Mouse (Mus musculus): ENCODE data around the gene Cox20. TPM values are rescaled to one million over a fixed set of nuclear protein-coding genes. Genes with fewer than 3 reads are reported as not detected.
"Not testable (repeated sequence)": the region's sequence is repeated elsewhere in the genome, so short reads cannot be mapped to it uniquely, and the experiment has no call there.

Gene Cox20
- total and polyA plus RNA-seq, 2 experiments from 2014 or later, result 30.1 to 102 TPM

GRCm38 (mm10) chr1:178337551-178338317 is 18.8 kb downstream of the Cox20 start, which contains the start of gene Hnrnpu:
Hnrnpu (minus strand) TSS chr1:178337797.
- H3K27ac ChIP-seq, result peak within 1 kb of the TSS; percentile 100
- peak; percentile 99 for DNase-seq (ENCODE audit: low spot score)
- WGBS, result under 1% methylated on average over 65 of the region's 73 CpGs
- peaks cover 5% of the 10 kb centered on the region; the same call in 1 of the 2 replicates for H3K4me1 ChIP-seq (ENCODE audit: insufficient read depth, low read length)
- H3K9ac ChIP-seq (replicated peaks; ENCODE audit: low read length), result peak within 1 kb of the TSS; percentile 100
- no peak; the same call in 1 of the 2 replicates for TF ChIP-seq CTCF (IDR thresholded peaks at IDR 0.05; ENCODE audit: low read depth)
- no peaks in the 10 kb centered on the region for H3K9me3 ChIP-seq (ENCODE audit: low read length)
- peak within 1 kb of the TSS; percentile 100 for H3K4me3 ChIP-seq (ENCODE audit: low read length)
- ATAC-seq, result peak; percentile 93
- H3K27me3 ChIP-seq (ENCODE audit: insufficient read depth, low read length), result no peaks in the 10 kb centered on the region
- H3K4me2 ChIP-seq (ENCODE audit: low read depth, low read length), result peak within 1 kb of the TSS; percentile 91
- peaks cover 12% of the 10 kb centered on the region; the same call in 1 of the 2 replicates for H3K36me3 ChIP-seq (ENCODE audit: insufficient read depth, low read length)

GRCm38 (mm10) chr1:178338318-178338641 is 19.4 kb downstream of the Cox20 start:
- TF ChIP-seq CTCF (IDR thresholded peaks at IDR 0.05; ENCODE audit: low read depth), result no peak
- peak overlapping the region; percentile 100 for H3K27ac ChIP-seq
- H3K4me2 ChIP-seq (ENCODE audit: low read depth, low read length), result peak overlapping the region; percentile 59
- no peaks in the 10 kb centered on the region for H3K9me3 ChIP-seq (ENCODE audit: low read length)
- DNase-seq (ENCODE audit: low spot score) (peak; percentile 43), ATAC-seq (no peak)
- 3% methylated on average over 6 of the region's 6 CpGs for WGBS
- H3K4me1 ChIP-seq (ENCODE audit: insufficient read depth, low read length), result peaks cover 5% of the 10 kb centered on the region; the same call in 1 of the 2 replicates
- H3K4me3 ChIP-seq (ENCODE audit: low read length), result peak overlapping the region; percentile 100
- no peaks in the 10 kb centered on the region for H3K27me3 ChIP-seq (ENCODE audit: insufficient read depth, low read length)
- H3K36me3 ChIP-seq (ENCODE audit: insufficient read depth, low read length), result 0 out of 2 replicates have a peak, but pooled peaks cover 6% of the 10 kb centered on the region
- peak overlapping the region; percentile 100 for H3K9ac ChIP-seq (replicated peaks; ENCODE audit: low read length)

- H3K4me2 ChIP-seq (ENCODE audit: low read depth, low read length), result no peak overlapping the region
- ATAC-seq (no peak), DNase-seq (ENCODE audit: low spot score) (no peak)
- WGBS, result 98% methylated on average over 2 of the region's 2 CpGs
- no peak overlapping the region for H3K27ac ChIP-seq
- no peaks in the 10 kb centered on the region for H3K4me1 ChIP-seq (ENCODE audit: insufficient read depth, low read length)
- no peak overlapping the region for H3K9ac ChIP-seq (replicated peaks; ENCODE audit: low read length)
- H3K27me3 ChIP-seq (ENCODE audit: insufficient read depth, low read length), result no peaks in the 10 kb centered on the region
- no peaks in the 10 kb centered on the region for H3K9me3 ChIP-seq (ENCODE audit: low read length)
- H3K4me3 ChIP-seq (ENCODE audit: low read length), result no peak overlapping the region
- TF ChIP-seq CTCF (IDR thresholded peaks at IDR 0.05; ENCODE audit: low read depth), result no peak
- no peaks in the 10 kb centered on the region for H3K36me3 ChIP-seq (ENCODE audit: insufficient read depth, low read length)
Observed at GRCm38 (mm10) chr1:178340213-178340612, 21.3 kb downstream of the Cox20 start.

- H3K27ac ChIP-seq, result no peak overlapping the region
- WGBS, result 88% methylated on average over 3 of the region's 3 CpGs
- ATAC-seq, result no peak
Observed at GRCm38 (mm10) chr1:178341435-178341834, 22.5 kb downstream of the Cox20 start.

GRCm38 (mm10) chr1:178342063-178342462 is 23.1 kb downstream of the Cox20 start:
- Histone ChIP-seq H3K36me3 (ENCODE audit: insufficient read depth, low read length) (no peaks in the 10 kb centered on the region), H3K27ac (no peak overlapping the region), H3K4me2 (ENCODE audit: low read depth, low read length) (no peak overlapping the region), H3K4me3 (ENCODE audit: low read length) (no peak overlapping the region), H3K9ac (replicated peaks; ENCODE audit: low read length) (no peak overlapping the region), H3K9me3 (ENCODE audit: low read length) (no peaks in the 10 kb centered on the region), H3K27me3 (ENCODE audit: insufficient read depth, low read length) (no peaks in the 10 kb centered on the region), H3K4me1 (ENCODE audit: insufficient read depth, low read length) (no peaks in the 10 kb centered on the region)
- no peak for TF ChIP-seq CTCF (IDR thresholded peaks at IDR 0.05; ENCODE audit: low read depth)
- 83% methylated on average over 1 of the region's 1 CpGs for WGBS
- no peak for ATAC-seq
- no peak for DNase-seq (ENCODE audit: low spot score)

More at GRCm38 (mm10) chr1:178341435-178341834, 22.5 kb downstream of the Cox20 start:
- no peaks in the 10 kb centered on the region for H3K4me1 ChIP-seq (ENCODE audit: insufficient read depth, low read length)
- H3K36me3 ChIP-seq (ENCODE audit: insufficient read depth, low read length), result no peaks in the 10 kb centered on the region
- TF ChIP-seq CTCF (IDR thresholded peaks at IDR 0.05; ENCODE audit: low read depth), result no peak
- H3K4me3 ChIP-seq (ENCODE audit: low read length), result no peak overlapping the region
- no peaks in the 10 kb centered on the region for H3K9me3 ChIP-seq (ENCODE audit: low read length)
- no peak overlapping the region for H3K4me2 ChIP-seq (ENCODE audit: low read depth, low read length)
- H3K27me3 ChIP-seq (ENCODE audit: insufficient read depth, low read length), result no peaks in the 10 kb centered on the region
- H3K9ac ChIP-seq (replicated peaks; ENCODE audit: low read length), result no peak overlapping the region
- no peak for DNase-seq (ENCODE audit: low spot score)

GRCm38 (mm10) chr1:178342612-178343011 is 23.7 kb downstream of the Cox20 start:
- WGBS, result 71% methylated on average over 4 of the region's 5 CpGs
- Histone ChIP-seq H3K36me3 (ENCODE audit: insufficient read depth, low read length) (no peaks in the 10 kb centered on the region), H3K27me3 (ENCODE audit: insufficient read depth, low read length) (no peaks in the 10 kb centered on the region), H3K9me3 (ENCODE audit: low read length) (no peaks in the 10 kb centered on the region), H3K4me1 (ENCODE audit: insufficient read depth, low read length) (no peaks in the 10 kb centered on the region), H3K4me2 (ENCODE audit: low read depth, low read length) (no peak overlapping the region), H3K4me3 (ENCODE audit: low read length) (no peak overlapping the region), H3K9ac (replicated peaks; ENCODE audit: low read length) (no peak overlapping the region), H3K27ac (no peak overlapping the region)
- no peak for ATAC-seq
- DNase-seq (ENCODE audit: low spot score), result no peak
- TF ChIP-seq CTCF (IDR thresholded peaks at IDR 0.05; ENCODE audit: low read depth), result no peak

GRCm38 (mm10) chr1:178344071-178344805 is 25.3 kb downstream of the Cox20 start:
- H3K36me3 ChIP-seq (ENCODE audit: insufficient read depth, low read length); DNase-seq (ENCODE audit: low spot score); H3K9ac ChIP-seq (replicated peaks; ENCODE audit: low read length); H3K4me2 ChIP-seq (ENCODE audit: low read depth, low read length); H3K9me3 ChIP-seq (ENCODE audit: low read length); H3K27ac ChIP-seq; H3K27me3 ChIP-seq (ENCODE audit: insufficient read depth, low read length); ATAC-seq; H3K4me3 ChIP-seq (ENCODE audit: low read length); H3K4me1 ChIP-seq (ENCODE audit: insufficient read depth, low read length): not testable (repeated sequence)
- 95% methylated on average over 10 of the region's 10 CpGs for WGBS
